Mouse (Mus musculus) gastrocnemius, adult 2 months (tissue): ENCODE measurements around the gene Vmn1r85. TPM values are rescaled to one million over a fixed set of nuclear protein-coding genes. Genes with fewer than 3 reads are reported as not detected.

Source experiments
- DNase-seq: peaks from one replicate; pipeline ENCODE4 v3.0.0; 2022
- H3K27ac ChIP-seq: fragments of 200-600 bp; 2 replicates; pipeline ENCODE4 v1.8.1; 2022; ENCODE audit warnings: mild to moderate bottlenecking
- H3K4me3 ChIP-seq: fragments of 200-600 bp; 2 replicates; pipeline ENCODE4 v1.8.1; 2022; ENCODE audit warnings: mild to moderate bottlenecking, moderate library complexity
- CTCF ChIP-seq: fragments of 200-600 bp; IDR thresholded peaks from 2 replicates; pipeline ENCODE4 v1.8.1; 2022; ENCODE audit warnings: antibody characterized with exemption, mild to moderate bottlenecking, moderate library complexity
- intact Hi-C: fragments of 180-260 bp; cut with DNase I; formaldehyde crosslinking; loops from one replicate; pipeline ENCODE4 v1.15.1; 2025
- total RNA-seq, 2 experiments: library from RNA; stranded (reverse); gene quantifications; 2 replicates each; pipeline ENCODE4 v1.2.3; 2021

Vmn1r85 gene
- total RNA-seq, 2 experiments from 2014 or later = not detected

- Histone ChIP-seq H3K27ac (peak overlapping the region; percentile 94), H3K4me3 (peak overlapping the region; percentile 91)
- no peak for TF ChIP-seq CTCF
- intact Hi-C loops = loop anchor here (5.0 to 10.0 kb wide), 3 partner anchors 156 to 569 kb away; partner anchors contain the start of genes Lig1, Zscan22 and Zswim9
- DNase-seq = no peak
These were observed 41.5 kb downstream of the Vmn1r85 start for GRCm38 (mm10) chr7:13053501-13053900.

- no peak for DNase-seq
- no peak for TF ChIP-seq CTCF
- Histone ChIP-seq H3K27ac (no peak overlapping the region), H3K4me3 (no peak overlapping the region)
- intact Hi-C loops = loop anchor here (5.0 to 10.0 kb wide), 3 partner anchors 156 to 568 kb away; partner anchors contain the start of genes Lig1, Zscan22 and Zswim9
These were observed 42.0 kb downstream of the Vmn1r85 start for GRCm38 (mm10) chr7:13053001-13053400.

- no peak overlapping the region for H3K27ac ChIP-seq
- peak; percentile 49 for DNase-seq
- TF ChIP-seq CTCF = peak; percentile 85
- intact Hi-C loops = loop anchor here (1.0 to 5.0 kb wide), 2 partner anchors 37 to 134 kb away; no protein-coding TSS in a partner anchor
- H3K4me3 ChIP-seq = no peak overlapping the region
These were observed 48.9 kb downstream of the Vmn1r85 start for GRCm38 (mm10) chr7:13046084-13046483.

- intact Hi-C loops = no loop called here
- Histone ChIP-seq H3K4me3 (peak overlapping the region; percentile 59), H3K27ac (no peak overlapping the region)
- DNase-seq = no peak
- TF ChIP-seq CTCF = no peak
These were observed 50.7 kb downstream of the Vmn1r85 start for GRCm38 (mm10) chr7:13044254-13044625.

GRCm38 (mm10) chr7:13043445-13044253 lies 51.3 kb downstream of the Vmn1r85 start:
- no peak for TF ChIP-seq CTCF
- intact Hi-C loops = no loop called here
- Histone ChIP-seq H3K27ac (no peak overlapping the region), H3K4me3 (peak overlapping the region; percentile 59)
- peak; percentile 58 for DNase-seq

- no peak for DNase-seq
- Histone ChIP-seq H3K4me3 (no peak overlapping the region), H3K27ac (no peak overlapping the region)
- intact Hi-C loops = no loop called here
- TF ChIP-seq CTCF = no peak
These were observed 51.9 kb downstream of the Vmn1r85 start for GRCm38 (mm10) chr7:13043120-13043444.

DNA sequence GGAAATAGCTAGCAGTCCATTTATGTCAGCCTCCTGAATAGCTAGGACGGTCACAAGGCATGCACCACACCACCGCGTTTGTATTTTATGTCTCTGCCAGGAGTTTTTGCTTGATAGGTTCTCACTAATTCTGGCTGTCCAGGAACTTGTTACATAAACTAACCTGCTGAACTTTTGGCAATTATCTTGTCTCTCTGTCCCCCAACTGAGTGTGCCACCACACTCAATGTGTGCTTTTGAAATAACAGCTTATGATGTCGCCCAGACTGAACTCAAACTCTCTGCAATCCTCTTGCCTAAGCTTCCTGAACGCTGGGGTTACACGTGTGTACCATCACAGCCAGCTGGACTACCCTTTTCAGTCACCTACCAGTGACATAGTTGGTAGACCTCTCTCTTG lies 52.5 kb downstream of the Vmn1r85 start:
- Histone ChIP-seq H3K4me3 (no peak overlapping the region), H3K27ac (no peak overlapping the region)
- intact Hi-C loops = no loop called here
- no peak for TF ChIP-seq CTCF
- DNase-seq = no peak

DNA sequence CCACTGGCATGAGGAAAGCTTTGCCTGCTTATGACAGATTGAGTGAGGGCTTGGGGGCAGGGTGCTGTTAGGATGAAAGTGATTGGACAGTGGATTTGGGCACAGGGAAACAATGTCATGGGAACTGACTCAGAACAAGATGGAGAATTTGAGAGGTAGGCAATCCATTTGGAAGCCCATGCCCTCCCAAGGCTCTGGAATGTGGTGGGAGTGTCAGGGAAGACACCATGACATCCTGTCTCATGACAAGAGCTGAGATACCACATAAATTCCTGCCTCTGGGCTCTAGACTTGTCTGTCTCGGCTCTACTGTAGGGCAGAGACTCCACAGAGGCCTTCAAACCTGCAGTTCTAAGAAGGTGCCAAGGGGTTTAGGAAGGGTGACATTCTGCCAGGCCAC lies 53.7 kb downstream of the Vmn1r85 start:
- TF ChIP-seq CTCF = no peak
- DNase-seq = no peak
- Histone ChIP-seq H3K4me3 (no peak overlapping the region), H3K27ac (no peak overlapping the region)
- intact Hi-C loops = no loop called here

DNA sequence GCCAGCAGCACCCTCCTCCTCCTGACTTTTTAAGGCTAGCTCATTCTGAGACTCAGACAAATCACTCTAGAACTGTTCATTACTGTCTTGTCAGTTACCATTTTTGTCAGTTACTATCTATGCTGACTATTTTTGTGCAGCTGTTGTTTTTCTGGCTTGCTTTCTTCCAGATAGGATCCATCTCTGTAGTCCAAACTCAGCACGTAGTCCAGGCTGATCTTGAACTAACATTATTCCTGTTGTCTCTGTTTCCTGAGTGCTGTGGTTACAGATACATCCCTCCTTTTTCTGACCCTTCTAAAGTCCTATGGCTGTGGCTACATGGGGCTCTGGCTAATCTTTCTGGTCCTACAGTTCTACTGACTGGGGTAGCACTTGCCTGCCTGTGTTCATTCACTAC lies 55.8 kb downstream of the Vmn1r85 start:
- peak overlapping the region; percentile 85 for H3K4me3 ChIP-seq
- no peak for DNase-seq
- H3K27ac ChIP-seq = peak overlapping the region; percentile 100
- intact Hi-C loops = loop anchor here (5.0 kb wide), 1 partner anchor 117 kb away; the partner anchor contains the start of gene Rps5
- no peak for TF ChIP-seq CTCF

DNA sequence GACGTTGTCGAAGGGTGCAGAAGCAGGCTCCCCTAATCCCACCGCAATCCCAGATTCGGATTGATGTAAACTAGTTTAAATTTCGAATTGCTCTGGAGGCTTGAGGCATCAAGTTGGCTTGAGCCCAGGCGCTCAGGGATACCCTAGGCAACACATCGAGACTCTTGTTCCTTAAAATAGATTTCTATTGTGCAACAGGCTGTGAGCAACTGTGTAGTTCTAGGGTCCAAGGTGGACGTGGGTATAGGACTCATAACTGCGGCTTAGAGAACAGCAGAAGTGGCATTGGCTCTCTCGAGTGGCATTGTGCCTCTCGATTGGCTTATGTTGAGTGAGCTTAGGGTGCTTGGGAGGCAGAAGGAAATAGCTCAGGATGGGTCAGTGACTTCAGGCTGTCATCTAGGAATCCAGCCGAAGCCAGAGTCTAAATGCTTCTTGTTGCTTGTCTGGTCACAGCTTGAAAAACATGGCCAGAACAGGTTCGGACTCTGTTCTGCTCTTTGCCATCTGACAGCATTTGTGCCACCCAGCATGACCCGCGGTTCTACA lies 56.3 kb downstream of the Vmn1r85 start:
- peak overlapping the region; percentile 85 for H3K4me3 ChIP-seq
- H3K27ac ChIP-seq = peak overlapping the region; percentile 100
- TF ChIP-seq CTCF = no peak
- peak; percentile 55 for DNase-seq
- intact Hi-C loops = loop anchor here (5.0 kb wide), 1 partner anchor 116 kb away; the partner anchor contains the start of gene Rps5

GRCm38 (mm10) chr7:13037901-13038555 lies 56.9 kb downstream of the Vmn1r85 start, which contains the start of gene Ube2m:
Gene Ube2m, minus strand, starts transcription at chr7:13038275.
- intact Hi-C loops = loop anchor here (5.0 kb wide), 1 partner anchor 116 kb away; the partner anchor contains the start of gene Rps5
- DNase-seq = peak; percentile 99
- no peak for TF ChIP-seq CTCF
- H3K27ac ChIP-seq = peak within 1 kb of the TSS; percentile 100
- H3K4me3 ChIP-seq = peak within 1 kb of the TSS; percentile 85

DNA sequence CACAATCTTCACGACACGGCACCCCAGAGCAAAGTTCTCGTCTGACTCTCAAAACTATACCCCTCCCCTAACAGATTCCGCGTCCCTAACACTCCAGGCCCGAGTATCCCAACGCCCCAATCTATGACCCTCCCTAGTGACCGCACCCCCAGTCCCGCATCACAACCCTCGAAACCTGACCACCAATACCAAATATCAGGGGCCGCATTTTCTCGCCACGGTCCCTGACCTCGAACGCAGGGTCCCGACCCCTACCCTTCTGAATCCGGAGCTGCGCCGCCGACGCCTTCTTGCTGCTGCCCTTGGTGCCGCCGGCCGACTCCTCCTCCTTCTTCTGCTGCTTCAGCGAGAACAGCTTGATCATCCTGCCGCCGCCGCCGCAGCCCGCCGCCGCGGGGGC lies 57.6 kb downstream of the Vmn1r85 start:
- no peak for TF ChIP-seq CTCF
- H3K4me3 ChIP-seq = peak overlapping the region; percentile 85
- intact Hi-C loops = loop anchor here (5.0 kb wide), 1 partner anchor 115 kb away; the partner anchor contains the start of gene Rps5
- H3K27ac ChIP-seq = peak overlapping the region; percentile 100
- DNase-seq = no peak
